Mouse (Mus musculus) hindbrain, postnatal 0 days (tissue): ENCODE measurements at regions not wholly inside any gene's neighbourhood (a gene's known extent, or its start where the extent isn't known, plus 50 kb on each side); places are given as distances from the start of the nearest gene placed in this dataset.

Experiments
- ATAC-seq: fragments of 200-750 bp; cut with Nextera tagmentation; 2 replicates; pipeline ENCODE4 v1.8.0; 2017; ENCODE audit warnings: mild to moderate bottlenecking, moderate TSS enrichment, moderate library complexity
- DNase-seq: peaks from one replicate; pipeline ENCODE4 v3.0.0-alpha.2; 2015; ENCODE audit warnings: low spot score
- H3K27ac ChIP-seq: fragments of 300-500 bp; sonication (generic); 2 replicates; pipeline ENCODE4 v1.5.1; 2014; ENCODE audit warnings: mild to moderate bottlenecking
- H3K27me3 ChIP-seq: fragments of 300-500 bp; sonication (generic); 2 replicates; pipeline ENCODE4 v1.6.1; 2014; ENCODE audit warnings: low read length, mixed read lengths; ENCODE audit not compliant: insufficient read depth
- H3K36me3 ChIP-seq: fragments of 300-500 bp; sonication (generic); 2 replicates; pipeline ENCODE4 v1.6.1; 2014; ENCODE audit warnings: low read length, mixed read lengths; ENCODE audit not compliant: insufficient read depth
- H3K4me1 ChIP-seq: fragments of 300-500 bp; sonication (generic); 2 replicates; pipeline ENCODE4 v1.6.1; 2014; ENCODE audit warnings: antibody characterized with exemption, low read length, mixed read lengths; ENCODE audit not compliant: insufficient read depth
- H3K4me2 ChIP-seq: fragments of 300-500 bp; sonication (generic); 2 replicates; pipeline ENCODE4 v1.6.1; 2014; ENCODE audit warnings: low read depth, mild to moderate bottlenecking, low read length, moderate library complexity, mixed read lengths
- H3K4me3 ChIP-seq: fragments of 300-500 bp; sonication (generic); 2 replicates; pipeline ENCODE4 v1.5.1; 2014; ENCODE audit warnings: low read length
- H3K9ac ChIP-seq: fragments of 300-500 bp; sonication (generic); replicated peaks from 2 replicates; pipeline ENCODE4 v1.6.1; 2014; ENCODE audit warnings: mild to moderate bottlenecking, low read length, moderate library complexity, mixed read lengths
- H3K9me3 ChIP-seq: fragments of 300-500 bp; sonication (generic); 2 replicates; pipeline ENCODE4 v1.6.1; 2016; ENCODE audit warnings: low read length, mixed read lengths
- CTCF ChIP-seq: IDR thresholded peaks from 2 replicates; pipeline ENCODE4 v1.5.1; 2016; ENCODE audit warnings: antibody characterized with exemption, control low read depth, low read depth
- WGBS: fragments of 180-500 bp; shearing (Covaris S2); extraction: QIAGEN DNeasy Blood & Tissue Kit; methylation state at CpG from one replicate; pipeline ENCODE4 v1.1.7; 2014; 5-methylcytosine and 5-hydroxymethylcytosine counted together

GRCm38 (mm10) chr10:70384689-70385088 lies 55.6 kb upstream of the Fam13c start:
- 80% methylated on average over 4 of the region's 4 CpGs for WGBS

GRCm38 (mm10) chr10:70387729-70388128 lies 52.6 kb upstream of the Fam13c start:
- Histone ChIP-seq H3K9me3 (no peaks in the 10 kb centered on the region), H3K27me3 (no peaks in the 10 kb centered on the region), H3K27ac (no peak overlapping the region), H3K4me2 (no peak overlapping the region), H3K36me3 (no peaks in the 10 kb centered on the region), H3K4me3 (no peak overlapping the region), H3K9ac (no peak overlapping the region), H3K4me1 (no peaks in the 10 kb centered on the region)
- DNase-seq (no peak), ATAC-seq (no peak)
- 90% methylated on average over 5 of the region's 5 CpGs for WGBS
- TF ChIP-seq CTCF = 0 out of 2 replicates have a peak, but pooled peaks have one; percentile 21

More at GRCm38 (mm10) chr10:70384689-70385088, 55.6 kb upstream of the Fam13c start:
- Histone ChIP-seq H3K4me1 (no peaks in the 10 kb centered on the region), H3K9me3 (no peaks in the 10 kb centered on the region), H3K36me3 (no peaks in the 10 kb centered on the region), H3K27ac (no peak overlapping the region), H3K27me3 (no peaks in the 10 kb centered on the region), H3K9ac (no peak overlapping the region), H3K4me2 (no peak overlapping the region), H3K4me3 (no peak overlapping the region)
- ATAC-seq (no peak), DNase-seq (no peak)
- no peak for TF ChIP-seq CTCF
